In genomic region chr2:11706746-11707065, GRCm38 (mm10) we compare ENCODE assay signal across 8 mouse cellular contexts. TPM values are rescaled to one million over a fixed set of nuclear protein-coding genes. Genes with fewer than 3 reads are reported as not detected.
DNase-seq lines count a peak whose midpoint lies in the region; ATAC-seq lines count a peak whose summit lies in the region.

No protein-coding gene starts in this region.

- H3K36me3 ChIP-seq in kidney, embryonic 15.5 days = no peaks in the 10 kb centered on the region
- no peaks in the 10 kb centered on the region for H3K36me3 ChIP-seq in liver, embryonic 13.5 days

- no peak overlapping the region for H3K9ac ChIP-seq in kidney, embryonic 15.5 days
- H3K9ac ChIP-seq in liver, embryonic 13.5 days = no peak overlapping the region

- peak overlapping the region; percentile 70 for H3K4me3 ChIP-seq in kidney, embryonic 15.5 days (replicated peaks)
- peak overlapping the region; percentile 71 for H3K4me3 ChIP-seq in liver, embryonic 13.5 days (replicated peaks)

- DNase-seq in kidney, postnatal 14 days = no peak
- peak; percentile 30 for DNase-seq in adrenal gland, postnatal 14 days
- DNase-seq in heart, adult 8-10 months (ENCODE audit: low spot score) = peak; percentile 44
- no peak for DNase-seq in liver, embryonic 13.5 days
- DNase-seq in ovary, adult 18-20 months (ENCODE audit: low spot score) = no peak
- no peak for DNase-seq in cerebellum, postnatal 10 days
- no peak for DNase-seq in spleen, adult 12 weeks (ENCODE audit: low spot score)

- H3K4me1 ChIP-seq in kidney, embryonic 15.5 days = peaks cover 13% of the 10 kb centered on the region
- peaks cover 26% of the 10 kb centered on the region for H3K4me1 ChIP-seq in liver, embryonic 13.5 days (replicated peaks)

- H3K27ac ChIP-seq in kidney, embryonic 15.5 days = no peak overlapping the region
- H3K27ac ChIP-seq in liver, embryonic 13.5 days = no peak overlapping the region

- WGBS in kidney, embryonic 15.5 days = 40% methylated on average over 6 of the region's 6 CpGs
- 41% methylated on average over 6 of the region's 6 CpGs for WGBS in liver, embryonic 13.5 days (ENCODE audit: insufficient replicate concordance)

- H3K9me3 ChIP-seq in kidney, embryonic 15.5 days (replicated peaks) = no peaks in the 10 kb centered on the region
- no peaks in the 10 kb centered on the region for H3K9me3 ChIP-seq in liver, embryonic 13.5 days (replicated peaks)

- H3K27me3 ChIP-seq in kidney, embryonic 15.5 days = peaks cover 40% of the 10 kb centered on the region
- H3K27me3 ChIP-seq in liver, embryonic 13.5 days = peaks cover 13% of the 10 kb centered on the region

- peak overlapping the region; percentile 97 for H3K4me2 ChIP-seq in kidney, embryonic 15.5 days
- H3K4me2 ChIP-seq in liver, embryonic 13.5 days = peak overlapping the region; percentile 84

- no peak for ATAC-seq in kidney, embryonic 15.5 days (replicated peaks; ENCODE audit: low FRiP score)
- no peak for ATAC-seq in liver, embryonic 13.5 days (ENCODE audit: low read depth)

RNA-seq across cellular contexts. Expression of gene Il15ra, which starts 1.6 kb away (rescaled TPM):
- 2.1 and 2.2 TPM in 2 replicates for polyA plus RNA-seq in kidney, embryonic 15.5 days (2015; fragmentation: Nextera tagmentation; extraction: Ambion mirVana)
- total RNA-seq in adrenal gland, postnatal 14 days (2021) = 50.8 and 59.1 TPM in 2 replicates
- 10 to 100 TPM; 26.0 to 33.2 (median 30.6) TPM for total RNA-seq in heart, adult 8-10 months (2022)
- polyA plus RNA-seq in liver, embryonic 13.5 days (2015; fragmentation: Nextera tagmentation; extraction: Ambion mirVana) = 2.7 and 2.8 TPM in 2 replicates

Comparison
In these comparisons a context has a peak if more than half of its experiments do, and no peak if none do; other contexts are left out.
1. DNase-seq: peak in adrenal gland, postnatal 14 days (single experiment) and heart, adult 8-10 months (single experiment); none in kidney, postnatal 14 days (single experiment), liver, embryonic 13.5 days (single experiment), ovary, adult 18-20 months (single experiment), cerebellum, postnatal 10 days (0 of 2) and spleen, adult 12 weeks (single experiment).